Mouse (Mus musculus) ovary, postnatal 36 days (tissue): ENCODE measurements around the gene Catsperd.

Experiments
- DNase-seq: peaks from one replicate; pipeline ENCODE4 v3.0.0; 2022; ENCODE audit warnings: low spot score, mixed read lengths

The Catsperd gene

GRCm38 (mm10) chr17:56666384-56666783 lies 38.4 kb downstream of the Catsperd start:
- DNase-seq = no peak

GRCm38 (mm10) chr17:56667591-56667990 lies 39.6 kb downstream of the Catsperd start:
- DNase-seq = no peak

GRCm38 (mm10) chr17:56668384-56669144 lies 40.6 kb downstream of the Catsperd start:
- DNase-seq = peak; percentile 81

- DNase-seq = no peak
Measured at GRCm38 (mm10) chr17:56669766-56670165, 41.8 kb downstream of the Catsperd start.

GRCm38 (mm10) chr17:56672941-56673646 lies 45.2 kb downstream of the Catsperd start, which contains the start of gene Ranbp3:
Ranbp3 (plus strand) TSS chr17:56673294.
- peak; percentile 100 for DNase-seq

GRCm38 (mm10) chr17:56673647-56674416 lies 45.9 kb downstream of the Catsperd start:
- no peak for DNase-seq

- no peak for DNase-seq
Measured at GRCm38 (mm10) chr17:56681791-56682190, 53.8 kb downstream of the Catsperd start.

- no peak for DNase-seq
Measured at GRCm38 (mm10) chr17:56682880-56683279, 54.9 kb downstream of the Catsperd start.

- DNase-seq = no peak
Measured at GRCm38 (mm10) chr17:56683546-56684140, 55.7 kb downstream of the Catsperd start.

GRCm38 (mm10) chr17:56684649-56685048 lies 56.7 kb downstream of the Catsperd start:
- DNase-seq = no peak

GRCm38 (mm10) chr17:56686801-56687200 lies 58.9 kb downstream of the Catsperd start:
- no peak for DNase-seq

- DNase-seq = no peak
Measured at GRCm38 (mm10) chr17:56688045-56688444, 60.1 kb downstream of the Catsperd start.

GRCm38 (mm10) chr17:56688689-56689088 lies 60.7 kb downstream of the Catsperd start:
- DNase-seq = no peak

- DNase-seq = no peak
Measured at GRCm38 (mm10) chr17:56693395-56693794, 65.5 kb downstream of the Catsperd start.

GRCm38 (mm10) chr17:56693851-56694310 lies 65.9 kb downstream of the Catsperd start:
- DNase-seq = no peak

GRCm38 (mm10) chr17:56700451-56700850 lies 72.5 kb downstream of the Catsperd start:
- DNase-seq = no peak

GRCm38 (mm10) chr17:56703038-56703437 lies 75.1 kb downstream of the Catsperd start:
- DNase-seq = no peak

GRCm38 (mm10) chr17:56706515-56706914 lies 78.6 kb downstream of the Catsperd start:
- DNase-seq = no peak

- no peak for DNase-seq
Measured at GRCm38 (mm10) chr17:56708692-56709091, 80.7 kb downstream of the Catsperd start.

GRCm38 (mm10) chr17:56709708-56710107 lies 81.8 kb downstream of the Catsperd start:
- DNase-seq = no peak
